Mouse (Mus musculus) gastrocnemius, postnatal 36 days (tissue): ENCODE data around the gene 4931406C07Rik. TPM values are rescaled to one million over a fixed set of nuclear protein-coding genes. Genes with fewer than 3 reads are reported as not detected.

ENCODE experiments used
- DNase-seq, 2 experiments: peaks; one replicate each; pipeline ENCODE4 v3.0.0; 2022
- intact Hi-C: fragments of 180-260 bp; cut with DNase I; formaldehyde crosslinking; loops from one replicate; pipeline ENCODE4 v1.15.1; 2025
- microRNA-seq, 2 experiments: library from miRNA; unstranded; fragments of <30 nt; microRNA quantifications; one replicate each; pipeline ENCODE4 v1.2.0; 2021
- total RNA-seq, 2 experiments: library from RNA; stranded (reverse); gene quantifications; 2 replicates each; pipeline ENCODE4 v1.2.3; 2021

The 4931406C07Rik gene
- total RNA-seq, 2 experiments from 2014 or later, result 3.3 to 4.2 TPM

- intact Hi-C loops, result no loop called here
- DNase-seq, result no peak
Measured at GRCm38 (mm10) chr9:15240006-15240405, 66.2 kb downstream of the 4931406C07Rik start.

GRCm38 (mm10) chr9:15239042-15239925 lies 67.0 kb downstream of the 4931406C07Rik start, which contains the start of gene Vstm5:
Vstm5 (plus strand) TSS chr9:15239045.
- no peak for DNase-seq

GRCm38 (mm10) chr9:15238297-15238990 lies 67.8 kb downstream of the 4931406C07Rik start:
- no peak for DNase-seq

More at GRCm38 (mm10) chr9:15239042-15239925, 67.0 kb downstream of the 4931406C07Rik start, which contains the start of gene Vstm5:
- intact Hi-C loops, result no loop called here

GRCm38 (mm10) chr9:15237516-15238296 lies 68.5 kb downstream of the 4931406C07Rik start:
- intact Hi-C loops, result no loop called here

More at GRCm38 (mm10) chr9:15238297-15238990, 67.8 kb downstream of the 4931406C07Rik start:
- intact Hi-C loops, result no loop called here

GRCm38 (mm10) chr9:15235986-15236385 lies 70.3 kb downstream of the 4931406C07Rik start:
- intact Hi-C loops, result no loop called here
- DNase-seq, result no peak

More at GRCm38 (mm10) chr9:15237516-15238296, 68.5 kb downstream of the 4931406C07Rik start:
- DNase-seq, result no peak

GRCm38 (mm10) chr9:15233604-15234003 lies 72.6 kb downstream of the 4931406C07Rik start:
- intact Hi-C loops, result no loop called here
- no peak for DNase-seq

Small RNAs within 50 kb of the gene (microRNA-seq; reads per million reads assigned to microRNA genes)
- gene Gm49349, result 0 reads per million in 2 experiments
- gene mmu-mir-7650, result 0 reads per million in 2 experiments

Other genes with a start within 250 kb of the 4931406C07Rik start
- gene Hephl1, start 194.3 kb downstream of the 4931406C07Rik start, total RNA-seq, result under 1 TPM; 0.33 to 0.62 TPM
- gene Vstm5, start 67.4 kb downstream of the 4931406C07Rik start, total RNA-seq, result under 1 TPM; 0.12 to 0.13 TPM
- gene Med17, start 26.5 kb downstream of the 4931406C07Rik start, total RNA-seq, result 10 to 100 TPM in 1 of 2 experiments, 1 to 10 TPM in 1; 6.9 to 10.2 TPM
- 100 to 1,000 TPM in 1 of 2 experiments, 10 to 100 TPM in 1; 85.5 to 104 TPM for gene Taf1d, start 234 bp downstream of the 4931406C07Rik start, total RNA-seq
- gene Cep295, start 51.3 kb upstream of the 4931406C07Rik start, total RNA-seq, result 1 to 10 TPM; 6.5 to 7.4 TPM
- 1 to 10 TPM; 8.2 to 9.0 TPM for gene Smco4, start 187.0 kb upstream of the 4931406C07Rik start, total RNA-seq